Mouse (Mus musculus) heart, postnatal 36 days (tissue): ENCODE results near the gene Lzts2. TPM values are rescaled to one million over a fixed set of nuclear protein-coding genes. Genes with fewer than 3 reads are reported as not detected.

Source experiments
- DNase-seq, 2 experiments: peaks; one replicate each; pipeline ENCODE4 v3.0.0; 2021 to 2022
- intact Hi-C: fragments of 180-260 bp; cut with DNase I; formaldehyde crosslinking; loops from one replicate; pipeline ENCODE4 v1.15.1; 2025
- total RNA-seq, 2 experiments: library from RNA; stranded (reverse); gene quantifications; 2 replicates each; pipeline ENCODE4 v1.2.3; 2021

The Lzts2 gene
- total RNA-seq, 2 experiments from 2014 or later, result 61.0 to 69.7 TPM

DNA sequence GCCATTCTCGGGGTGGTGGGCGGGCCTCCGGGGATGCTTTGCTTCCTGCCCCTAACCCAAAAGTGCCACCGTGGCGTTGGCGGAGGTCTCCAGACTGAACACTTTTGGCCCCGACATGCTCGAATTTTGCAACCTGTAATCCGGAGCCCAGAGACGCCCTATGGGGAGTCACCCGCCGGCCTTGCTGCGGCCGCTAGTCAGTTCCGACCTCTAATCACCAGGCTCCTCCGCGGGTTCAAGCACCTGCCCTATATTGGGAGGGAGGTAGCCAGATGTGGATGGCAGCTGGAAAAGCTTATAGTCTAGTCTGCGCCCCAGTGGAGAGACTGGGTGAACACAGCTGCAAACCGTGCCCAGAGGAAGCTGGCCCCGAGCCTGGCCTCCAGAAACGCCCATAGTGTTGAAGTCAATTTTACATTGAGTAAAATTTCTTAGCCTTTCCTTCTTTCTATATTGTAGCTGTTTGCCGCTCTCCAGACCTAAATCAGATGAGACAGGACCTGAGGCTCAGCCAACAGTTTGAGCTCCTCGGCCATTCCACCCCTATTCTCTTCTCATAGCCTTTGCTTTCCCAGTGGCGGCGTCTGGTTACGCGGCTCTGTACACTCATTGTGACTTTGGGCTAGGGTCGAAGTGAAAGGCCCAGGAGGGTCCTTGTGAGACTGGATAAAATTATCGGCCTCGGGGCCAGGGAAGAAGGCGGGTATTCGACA lies 61.3 kb downstream of the Lzts2 start:
- DNase-seq, result peak; percentile 23 to 39
- intact Hi-C loops, result loop anchor here (2.0 to 5.0 kb wide), 3 partner anchors 17 to 85 kb away; no protein-coding TSS in a partner anchor

DNA sequence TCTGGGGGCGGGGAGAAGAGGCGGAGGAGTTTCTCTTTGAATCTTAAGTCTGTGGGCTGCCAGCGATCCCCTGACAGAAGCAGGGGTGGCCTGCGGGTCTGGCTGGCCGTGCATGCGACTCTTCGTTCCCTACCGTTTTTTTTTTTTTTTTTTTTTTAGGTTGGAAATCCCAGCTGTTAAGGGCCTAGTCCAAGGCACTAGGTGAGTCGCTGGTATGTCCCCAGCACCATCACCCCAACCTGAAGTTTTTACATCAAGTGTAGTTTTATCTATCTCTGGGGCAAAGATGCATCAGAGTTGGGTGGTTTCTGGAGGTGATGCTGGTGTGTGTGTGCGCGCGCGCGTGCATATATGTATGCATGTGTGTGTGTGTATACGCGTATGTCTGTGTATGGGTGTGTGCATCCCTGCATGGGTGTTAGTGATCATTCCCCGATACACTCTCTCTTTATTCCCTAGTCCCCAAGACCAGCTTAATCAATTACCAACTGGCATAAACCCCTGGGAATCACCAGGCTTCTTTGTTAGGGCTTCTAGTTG lies 61.9 kb downstream of the Lzts2 start:
- no peak for DNase-seq
- intact Hi-C loops, result loop anchor here (5.0 kb wide), 1 partner anchor 59 kb away; no protein-coding TSS in a partner anchor

Other genes starting within 250 kb of the Lzts2 start
- 10 to 100 TPM; 21.4 to 23.3 TPM for gene Slf2, start 83.3 kb upstream of the Lzts2 start, total RNA-seq
- gene Sema4g, start 25.3 kb upstream of the Lzts2 start, total RNA-seq, result under 1 TPM; 0.14 to 0.30 TPM
- gene Twnk, start 8.8 kb upstream of the Lzts2 start, total RNA-seq, result 10 to 100 TPM; 29.8 to 30.2 TPM
- 10 to 100 TPM; 48.6 to 52.3 TPM for gene Mrpl43, start 8.0 kb upstream of the Lzts2 start, total RNA-seq
- gene Pdzd7, start 31.3 kb downstream of the Lzts2 start, total RNA-seq, result under 1 TPM; 0.11 to 0.19 TPM
- 10 to 100 TPM; 11.6 to 14.2 TPM for gene Sfxn3, start 33.1 kb downstream of the Lzts2 start, total RNA-seq
- gene Kazald1, start 60.8 kb downstream of the Lzts2 start, total RNA-seq, result 1 to 10 TPM; 4.6 to 4.8 TPM
- not detected for gene Tlx1, start 136.3 kb downstream of the Lzts2 start, total RNA-seq
- gene Lbx1, start 221.4 kb downstream of the Lzts2 start, total RNA-seq, result under 1 TPM in 1 of 2 experiments, not detected in 1; 0.11 TPM